Mouse (Mus musculus): ENCODE results near the gene Gcnt1. TPM values are rescaled to one million over a fixed set of nuclear protein-coding genes. Genes with fewer than 3 reads are reported as not detected.

The Gcnt1 gene
- polyA plus RNA-seq (2015; fragmentation: Nextera tagmentation; extraction: Ambion mirVana), result 0.58 and 0.96 TPM in 2 replicates

DNA sequence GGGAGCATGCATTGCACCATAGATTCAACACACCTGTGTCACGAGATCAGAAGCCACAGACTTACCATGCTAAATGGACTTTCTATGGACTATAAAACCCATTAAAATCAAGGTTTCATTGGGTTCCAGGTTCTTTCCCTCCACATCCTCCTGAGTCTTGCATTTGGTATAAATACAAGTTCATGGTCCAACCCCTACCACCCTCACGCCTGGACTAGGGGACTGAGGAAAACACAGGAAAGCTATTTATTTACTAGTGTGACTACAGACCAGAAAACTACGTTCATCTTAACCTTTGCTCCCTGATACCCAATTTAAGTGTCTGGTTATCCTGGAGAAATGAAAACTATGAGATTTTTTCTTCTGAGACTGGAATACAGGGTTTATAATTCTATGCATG lies at the start of gene Gcnt1:
Gene Gcnt1 (minus strand): TSS at position 144 of the 400 bp plus-strand sequence.
- ATAC-seq, result no peak
- WGBS, result 87% methylated on average over 3 of the region's 3 CpGs
- Histone ChIP-seq H3K4me2 (ENCODE audit: low read length) (no peak within 1 kb of the TSS), H3K36me3 (ENCODE audit: control insufficient read depth, insufficient read depth) (no peaks in the 10 kb centered on the region), H3K9me3 (ENCODE audit: control insufficient read depth, low read length) (no peaks in the 10 kb centered on the region), H3K9ac (replicated peaks; ENCODE audit: low read depth, low read length) (no peak within 1 kb of the TSS), H3K4me3 (replicated peaks; ENCODE audit: low read length) (no peak within 1 kb of the TSS), H3K27me3 (replicated peaks; ENCODE audit: control insufficient read depth, insufficient read depth, low read length) (no peaks in the 10 kb centered on the region), H3K27ac (ENCODE audit: low read length) (no peak within 1 kb of the TSS), H3K4me1 (replicated peaks; ENCODE audit: control insufficient read depth, insufficient read depth, low read length) (no peaks in the 10 kb centered on the region)

DNA sequence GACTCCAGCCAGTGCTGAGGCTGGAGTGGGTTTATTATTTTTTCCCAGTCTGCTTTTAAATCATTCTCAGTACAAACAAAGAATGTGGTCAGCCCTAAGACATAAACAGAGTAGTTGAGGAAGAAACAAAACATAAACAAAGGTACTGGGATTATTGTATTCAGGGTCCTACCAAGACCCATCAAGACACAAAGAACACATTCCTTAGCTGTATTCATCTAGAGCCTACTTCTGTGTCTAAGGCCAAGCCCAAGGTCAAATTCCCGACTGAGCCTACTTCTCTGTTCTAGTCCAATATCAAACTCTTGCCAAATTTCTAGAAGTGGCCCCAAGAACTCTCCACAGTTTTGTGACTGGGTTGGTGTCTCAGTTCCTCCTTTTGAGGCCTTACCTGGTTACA lies 45.2 kb upstream of the Gcnt1 start:
- Histone ChIP-seq H3K4me1 (replicated peaks; ENCODE audit: control insufficient read depth, insufficient read depth, low read length) (no peaks in the 10 kb centered on the region), H3K4me3 (replicated peaks; ENCODE audit: low read length) (no peak overlapping the region), H3K4me2 (ENCODE audit: low read length) (no peak overlapping the region), H3K36me3 (ENCODE audit: control insufficient read depth, insufficient read depth) (no peaks in the 10 kb centered on the region), H3K27me3 (replicated peaks; ENCODE audit: control insufficient read depth, insufficient read depth, low read length) (no peaks in the 10 kb centered on the region), H3K27ac (ENCODE audit: low read length) (no peak overlapping the region), H3K9me3 (ENCODE audit: control insufficient read depth, low read length) (no peaks in the 10 kb centered on the region), H3K9ac (replicated peaks; ENCODE audit: low read depth, low read length) (no peak overlapping the region)
- no peak for ATAC-seq
- WGBS, result 67% methylated on average over 1 of the region's 1 CpGs

- no peak overlapping the region for H3K27ac ChIP-seq (ENCODE audit: low read length)
- ATAC-seq, result no peak
- H3K36me3 ChIP-seq (ENCODE audit: control insufficient read depth, insufficient read depth), result no peaks in the 10 kb centered on the region
- H3K4me2 ChIP-seq (ENCODE audit: low read length), result no peak overlapping the region
- H3K4me1 ChIP-seq (replicated peaks; ENCODE audit: control insufficient read depth, insufficient read depth, low read length), result no peaks in the 10 kb centered on the region
- H3K9ac ChIP-seq (replicated peaks; ENCODE audit: low read depth, low read length), result no peak overlapping the region
- H3K9me3 ChIP-seq (ENCODE audit: control insufficient read depth, low read length), result no peaks in the 10 kb centered on the region
- H3K27me3 ChIP-seq (replicated peaks; ENCODE audit: control insufficient read depth, insufficient read depth, low read length), result no peaks in the 10 kb centered on the region
- WGBS, result 32% methylated on average over 4 of the region's 4 CpGs
- no peak overlapping the region for H3K4me3 ChIP-seq (replicated peaks; ENCODE audit: low read length)
Observed at GRCm38 (mm10) chr19:17412915-17413459, 40.3 kb upstream of the Gcnt1 start.

GRCm38 (mm10) chr19:17410465-17411065 lies 37.9 kb upstream of the Gcnt1 start:
- Histone ChIP-seq H3K27me3 (replicated peaks; ENCODE audit: control insufficient read depth, insufficient read depth, low read length) (no peaks in the 10 kb centered on the region), H3K4me2 (ENCODE audit: low read length) (no peak overlapping the region), H3K9me3 (ENCODE audit: control insufficient read depth, low read length) (no peaks in the 10 kb centered on the region), H3K4me1 (replicated peaks; ENCODE audit: control insufficient read depth, insufficient read depth, low read length) (no peaks in the 10 kb centered on the region), H3K27ac (ENCODE audit: low read length) (no peak overlapping the region), H3K36me3 (ENCODE audit: control insufficient read depth, insufficient read depth) (no peaks in the 10 kb centered on the region), H3K4me3 (replicated peaks; ENCODE audit: low read length) (no peak overlapping the region), H3K9ac (replicated peaks; ENCODE audit: low read depth, low read length) (no peak overlapping the region)
- WGBS, result 90% methylated on average over 5 of the region's 5 CpGs
- ATAC-seq, result no peak

GRCm38 (mm10) chr19:17409351-17409750 lies 36.7 kb upstream of the Gcnt1 start:
- Histone ChIP-seq H3K27me3 (replicated peaks; ENCODE audit: control insufficient read depth, insufficient read depth, low read length) (no peaks in the 10 kb centered on the region), H3K27ac (ENCODE audit: low read length) (no peak overlapping the region), H3K9me3 (ENCODE audit: control insufficient read depth, low read length) (no peaks in the 10 kb centered on the region), H3K9ac (replicated peaks; ENCODE audit: low read depth, low read length) (no peak overlapping the region), H3K4me2 (ENCODE audit: low read length) (no peak overlapping the region), H3K4me1 (replicated peaks; ENCODE audit: control insufficient read depth, insufficient read depth, low read length) (no peaks in the 10 kb centered on the region), H3K36me3 (ENCODE audit: control insufficient read depth, insufficient read depth) (no peaks in the 10 kb centered on the region), H3K4me3 (replicated peaks; ENCODE audit: low read length) (no peak overlapping the region)
- WGBS, result 46% methylated on average over 3 of the region's 3 CpGs
- no peak for ATAC-seq

DNA sequence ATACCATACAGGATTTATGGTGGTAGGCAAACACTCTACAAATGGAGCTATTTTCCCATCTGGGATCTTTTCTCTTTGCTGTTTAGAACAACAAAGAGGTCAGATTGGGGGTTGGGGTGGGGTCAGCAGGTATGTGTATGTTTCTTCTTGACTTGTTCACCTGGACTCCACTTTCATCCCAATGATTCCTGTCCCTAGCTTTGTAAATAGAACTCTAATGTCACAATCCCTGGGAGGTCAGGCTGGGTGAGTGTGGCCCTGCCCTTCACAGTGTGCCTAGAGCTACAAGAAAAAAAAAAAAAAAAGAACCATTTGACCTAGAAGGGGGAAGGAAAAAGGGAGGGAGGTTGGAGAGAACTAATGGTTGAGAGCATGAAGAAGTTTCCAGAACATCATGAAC lies 35.9 kb upstream of the Gcnt1 start:
- no peaks in the 10 kb centered on the region for H3K27me3 ChIP-seq (replicated peaks; ENCODE audit: control insufficient read depth, insufficient read depth, low read length)
- H3K27ac ChIP-seq (ENCODE audit: low read length), result no peak overlapping the region
- ATAC-seq, result no peak
- H3K9me3 ChIP-seq (ENCODE audit: control insufficient read depth, low read length), result no peaks in the 10 kb centered on the region
- H3K36me3 ChIP-seq (ENCODE audit: control insufficient read depth, insufficient read depth), result no peaks in the 10 kb centered on the region
- no peak overlapping the region for H3K9ac ChIP-seq (replicated peaks; ENCODE audit: low read depth, low read length)
- no peak overlapping the region for H3K4me2 ChIP-seq (ENCODE audit: low read length)
- H3K4me3 ChIP-seq (replicated peaks; ENCODE audit: low read length), result no peak overlapping the region
- no peaks in the 10 kb centered on the region for H3K4me1 ChIP-seq (replicated peaks; ENCODE audit: control insufficient read depth, insufficient read depth, low read length)

DNA sequence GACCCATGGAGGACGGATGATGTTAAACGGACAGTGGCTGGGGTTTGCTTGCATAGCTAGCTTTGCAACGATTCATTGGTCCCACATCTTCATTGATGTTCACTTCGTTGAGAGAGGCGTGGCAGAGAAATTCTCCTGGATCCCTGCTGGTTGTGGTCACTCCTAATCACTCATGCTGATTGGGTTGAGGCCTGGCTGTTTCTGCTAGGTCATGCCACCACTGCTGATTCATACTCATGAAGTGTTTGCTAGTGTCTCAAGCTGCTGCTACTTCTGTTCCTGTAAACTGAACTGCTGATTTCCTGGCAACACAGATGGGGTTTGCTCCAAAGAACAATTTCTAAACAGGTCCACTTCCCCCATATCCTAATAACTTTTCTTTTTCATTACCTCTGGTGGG lies 34.2 kb upstream of the Gcnt1 start:
- no peak for ATAC-seq
- H3K4me1 ChIP-seq (replicated peaks; ENCODE audit: control insufficient read depth, insufficient read depth, low read length), result no peaks in the 10 kb centered on the region
- 92% methylated on average over 5 of the region's 5 CpGs for WGBS

DNA sequence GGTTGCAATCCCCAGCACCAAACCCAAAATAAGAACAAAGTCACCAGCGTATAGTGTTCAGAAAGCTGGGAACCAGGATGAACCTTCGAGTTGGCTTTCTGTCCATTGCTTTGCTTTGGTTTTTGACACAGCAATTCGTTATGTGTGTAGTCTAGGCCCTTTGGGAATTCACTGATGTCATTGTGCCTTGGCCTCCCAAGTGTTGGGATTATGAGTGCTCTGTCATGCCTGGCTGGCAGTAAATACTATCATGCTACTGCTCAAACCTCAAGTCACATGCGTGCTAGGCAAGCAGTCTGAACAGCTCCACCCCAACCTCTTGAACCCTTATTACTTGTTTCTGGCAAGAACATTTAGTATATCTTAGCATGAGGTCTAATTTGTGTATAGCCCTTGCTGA lies 30.5 kb upstream of the Gcnt1 start:
- Histone ChIP-seq H3K4me2 (ENCODE audit: low read length) (no peak overlapping the region), H3K4me3 (replicated peaks; ENCODE audit: low read length) (no peak overlapping the region), H3K36me3 (ENCODE audit: control insufficient read depth, insufficient read depth) (peaks cover 6% of the 10 kb centered on the region), H3K27ac (ENCODE audit: low read length) (no peak overlapping the region), H3K9me3 (ENCODE audit: control insufficient read depth, low read length) (no peaks in the 10 kb centered on the region), H3K27me3 (replicated peaks; ENCODE audit: control insufficient read depth, insufficient read depth, low read length) (no peaks in the 10 kb centered on the region), H3K9ac (replicated peaks; ENCODE audit: low read depth, low read length) (no peak overlapping the region), H3K4me1 (replicated peaks; ENCODE audit: control insufficient read depth, insufficient read depth, low read length) (no peaks in the 10 kb centered on the region)
- 84% methylated on average over 4 of the region's 4 CpGs for WGBS
- ATAC-seq, result no peak

More for the DNA sequence above, 34.2 kb upstream of the Gcnt1 start:
- Histone ChIP-seq H3K9me3 (ENCODE audit: control insufficient read depth, low read length) (no peaks in the 10 kb centered on the region), H3K9ac (replicated peaks; ENCODE audit: low read depth, low read length) (no peak overlapping the region), H3K36me3 (ENCODE audit: control insufficient read depth, insufficient read depth) (no peaks in the 10 kb centered on the region), H3K4me2 (ENCODE audit: low read length) (no peak overlapping the region), H3K27me3 (replicated peaks; ENCODE audit: control insufficient read depth, insufficient read depth, low read length) (no peaks in the 10 kb centered on the region), H3K27ac (ENCODE audit: low read length) (no peak overlapping the region), H3K4me3 (replicated peaks; ENCODE audit: low read length) (no peak overlapping the region)

DNA sequence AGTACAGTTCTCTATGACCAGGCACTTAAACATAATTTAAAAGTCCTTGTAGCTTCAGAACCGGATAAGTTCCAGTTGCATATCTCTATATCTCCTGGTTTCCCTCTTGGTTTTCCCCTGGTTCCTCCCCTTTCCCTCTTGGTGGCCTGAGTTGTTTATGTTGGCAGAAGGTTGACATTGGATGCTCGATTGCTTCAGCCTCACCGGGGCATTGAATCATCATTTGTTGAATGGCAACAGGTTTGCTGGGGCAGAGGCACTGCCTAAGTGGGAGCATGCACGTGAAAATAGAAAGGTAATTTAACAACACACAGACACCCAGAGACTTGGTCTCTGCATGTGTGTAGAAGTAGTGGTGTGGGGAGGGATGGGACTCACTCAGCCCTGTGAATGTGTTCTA lies 27.9 kb upstream of the Gcnt1 start:
- no peaks in the 10 kb centered on the region for H3K9me3 ChIP-seq (ENCODE audit: control insufficient read depth, low read length)
- no peak overlapping the region for H3K4me2 ChIP-seq (ENCODE audit: low read length)
- WGBS, result 89% methylated on average over 4 of the region's 4 CpGs
- no peak overlapping the region for H3K9ac ChIP-seq (replicated peaks; ENCODE audit: low read depth, low read length)
- H3K36me3 ChIP-seq (ENCODE audit: control insufficient read depth, insufficient read depth), result peaks cover 6% of the 10 kb centered on the region
- ATAC-seq, result no peak
- no peaks in the 10 kb centered on the region for H3K4me1 ChIP-seq (replicated peaks; ENCODE audit: control insufficient read depth, insufficient read depth, low read length)
- H3K27me3 ChIP-seq (replicated peaks; ENCODE audit: control insufficient read depth, insufficient read depth, low read length), result no peaks in the 10 kb centered on the region
- H3K27ac ChIP-seq (ENCODE audit: low read length), result no peak overlapping the region
- H3K4me3 ChIP-seq (replicated peaks; ENCODE audit: low read length), result no peak overlapping the region

- 90% methylated on average over 4 of the region's 4 CpGs for WGBS
- Histone ChIP-seq H3K36me3 (ENCODE audit: control insufficient read depth, insufficient read depth) (peaks cover 6% of the 10 kb centered on the region), H3K9me3 (ENCODE audit: control insufficient read depth, low read length) (no peaks in the 10 kb centered on the region), H3K4me2 (ENCODE audit: low read length) (no peak overlapping the region), H3K9ac (replicated peaks; ENCODE audit: low read depth, low read length) (no peak overlapping the region), H3K27me3 (replicated peaks; ENCODE audit: control insufficient read depth, insufficient read depth, low read length) (no peaks in the 10 kb centered on the region), H3K4me1 (replicated peaks; ENCODE audit: control insufficient read depth, insufficient read depth, low read length) (peaks cover 5% of the 10 kb centered on the region), H3K4me3 (replicated peaks; ENCODE audit: low read length) (no peak overlapping the region), H3K27ac (ENCODE audit: low read length) (no peak overlapping the region)
- no peak for ATAC-seq
Observed at GRCm38 (mm10) chr19:17399965-17400364, 27.3 kb upstream of the Gcnt1 start.

Measured in forebrain, embryonic 16.5 days (tissue).